Mouse (Mus musculus) urinary bladder, adult 18-20 months (tissue): ENCODE data around the gene Fryl.

Experiments
- DNase-seq, 2 experiments: peaks; one replicate each; pipeline ENCODE4 v3.0.0; 2022; ENCODE audit warnings: low spot score in 2 of 2, mixed read lengths in 2 of 2

Fryl gene

DNA sequence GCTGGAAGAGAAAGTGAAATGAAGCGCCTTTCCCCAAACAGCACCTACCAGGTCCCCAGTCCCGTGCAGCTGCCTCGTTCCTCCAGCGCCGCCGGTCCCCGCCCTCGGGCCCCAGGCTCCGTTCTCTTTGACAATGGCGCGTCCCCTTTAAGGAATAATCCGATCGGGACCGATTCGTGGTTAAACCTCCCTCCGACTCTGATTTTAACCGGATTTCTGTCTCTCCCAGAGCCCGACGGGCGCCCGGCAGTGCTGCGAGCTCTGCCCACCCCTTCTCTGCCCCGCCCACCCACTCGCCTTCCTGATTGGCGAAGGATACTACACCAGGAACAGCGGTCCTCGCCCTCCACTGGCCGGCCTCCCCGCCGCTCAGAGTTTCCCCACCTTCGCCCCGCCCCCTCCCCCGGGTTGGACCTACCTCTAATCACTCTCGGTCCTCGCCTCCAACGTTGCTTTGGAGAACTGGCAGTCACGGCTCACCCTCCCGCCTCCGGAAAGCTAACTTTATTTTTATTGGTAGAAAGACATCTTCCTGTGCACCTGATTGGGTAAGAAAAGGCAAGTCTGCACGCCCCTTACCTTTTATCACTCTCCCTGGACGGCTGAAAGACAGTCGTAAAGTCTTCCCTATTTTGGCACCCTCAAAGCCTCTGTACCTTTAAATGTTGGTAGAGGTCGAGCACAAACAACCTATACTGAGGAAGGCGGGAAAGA lies at the start of gene Fryl:
Gene Fryl (minus strand): TSS at position 268 of the 714 bp plus-strand sequence.
- peak; percentile 79 to 93 for DNase-seq

DNA sequence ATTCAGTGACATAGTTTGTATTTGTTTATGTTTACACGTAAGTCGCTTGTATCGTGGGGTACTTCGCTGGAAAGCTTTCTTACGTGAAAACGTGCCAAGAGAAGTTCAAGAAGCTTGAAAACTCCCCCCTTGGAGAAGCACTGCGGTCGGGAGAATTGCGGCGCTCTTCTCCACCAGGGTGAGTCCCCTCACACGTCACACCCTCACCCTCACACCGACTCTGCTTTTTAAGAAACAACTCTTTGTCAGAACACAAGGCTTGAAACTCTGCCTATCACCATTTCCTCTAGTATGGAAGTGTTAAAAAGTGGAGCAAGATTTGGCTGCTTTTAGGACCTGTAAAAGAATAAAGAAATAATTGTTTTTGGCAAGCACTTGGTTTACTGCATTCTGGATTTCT lies 48.1 kb upstream of the Fryl start:
- DNase-seq = no peak

DNA sequence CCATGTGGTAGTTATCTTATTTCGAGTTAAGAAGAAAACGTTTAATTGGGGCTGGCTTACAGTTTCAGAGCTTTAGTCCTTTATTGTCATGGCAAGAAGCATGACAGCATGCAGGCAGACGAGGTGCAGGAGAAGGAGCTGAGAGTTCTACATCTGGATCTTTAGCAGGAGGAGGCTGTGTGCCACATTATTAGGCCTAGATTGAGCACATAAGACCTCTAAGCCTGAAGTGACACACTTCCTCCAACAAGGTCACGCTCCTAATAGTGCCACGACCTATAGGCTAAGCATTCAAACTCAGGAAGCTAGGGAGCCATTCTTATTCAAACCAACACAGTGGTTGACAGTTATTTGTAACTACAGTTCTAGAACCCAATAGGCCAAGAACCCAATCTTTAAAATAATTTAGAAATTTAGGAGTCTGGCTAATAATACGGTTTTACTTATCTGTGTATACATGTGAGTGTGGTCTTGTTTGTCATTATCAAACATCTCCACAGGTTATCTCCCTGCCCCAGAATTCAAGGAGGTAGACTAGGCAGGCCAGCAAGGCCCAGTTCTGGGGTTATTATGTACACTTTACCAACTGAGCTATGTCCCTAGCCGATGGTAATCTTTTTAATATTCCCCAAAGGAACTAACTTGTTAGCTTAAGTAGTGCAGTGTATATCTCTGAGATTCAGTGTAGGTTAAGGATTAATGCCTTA lies 45.3 kb upstream of the Fryl start:
- no peak for DNase-seq

DNA sequence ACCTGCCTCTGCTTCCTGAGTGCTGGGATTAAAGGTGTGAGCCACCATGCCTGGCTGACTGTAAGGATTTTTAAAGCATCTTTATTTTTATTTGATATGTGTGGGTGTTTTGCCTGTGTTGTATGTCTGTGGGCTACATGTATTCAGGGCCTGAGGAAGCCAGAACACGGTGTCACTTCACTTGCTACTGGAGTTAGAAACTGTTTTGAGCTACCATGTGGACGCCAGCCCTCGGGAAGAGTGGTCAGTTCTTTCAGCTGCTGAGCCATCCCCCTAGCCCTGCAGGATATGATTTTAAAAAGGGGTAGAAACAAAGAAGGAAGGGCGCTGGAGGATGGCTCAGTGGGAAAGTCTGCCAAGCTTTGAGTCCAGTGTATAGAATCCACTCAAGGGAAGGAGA lies 39.5 kb upstream of the Fryl start:
- no peak for DNase-seq

- DNase-seq = no peak
These were observed 38.6 kb upstream of the Fryl start for GRCm38 (mm10) chr5:73295016-73295415.

GRCm38 (mm10) chr5:73293458-73293827 lies 37.0 kb upstream of the Fryl start:
- no peak for DNase-seq

- DNase-seq = peak; percentile 86 to 92
These were observed 36.4 kb upstream of the Fryl start, which contains the start of gene Ociad1 for GRCm38 (mm10) chr5:73292502-73293457. Ociad1 (plus strand) TSS chr5:73292784.

DNA sequence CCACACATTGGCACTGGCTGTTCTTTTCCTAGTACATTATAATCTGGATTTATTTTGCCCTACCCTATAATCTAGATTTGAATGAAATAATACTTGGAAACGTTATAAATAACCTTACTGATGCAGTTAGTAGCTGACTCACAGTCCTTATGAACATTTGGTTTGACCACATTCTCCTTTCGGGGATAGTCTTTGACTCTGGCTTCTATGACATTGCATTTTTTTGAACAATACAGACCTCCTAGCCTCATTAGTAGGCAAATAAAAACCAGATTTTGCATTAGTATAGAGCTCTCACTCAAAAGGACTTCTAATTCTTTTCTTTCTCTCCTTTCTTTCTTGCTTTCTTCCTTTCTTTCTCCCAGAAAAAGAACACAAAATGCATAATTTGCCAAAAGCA lies 33.5 kb upstream of the Fryl start:
- no peak for DNase-seq

DNA sequence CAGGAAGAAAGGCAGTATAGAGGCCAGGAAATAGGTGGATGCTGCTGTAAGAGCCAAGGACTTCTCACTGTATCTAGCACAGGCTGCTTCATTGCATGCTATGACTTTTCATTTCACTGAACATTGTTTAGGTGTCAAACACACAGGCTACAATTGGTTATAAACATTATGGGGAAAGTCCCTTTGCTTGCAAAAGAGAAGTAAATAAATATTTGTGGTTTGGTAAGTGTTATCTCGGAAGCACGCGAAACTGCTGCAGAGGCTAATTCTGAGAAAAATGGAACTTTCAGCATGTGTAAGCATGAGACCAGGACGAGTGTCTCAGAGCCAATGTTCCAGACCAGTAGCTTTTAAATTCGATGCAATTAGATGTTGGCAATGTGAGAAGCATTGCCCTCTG lies 30.2 kb upstream of the Fryl start:
- no peak for DNase-seq

GRCm38 (mm10) chr5:73285470-73285978 lies 29.1 kb upstream of the Fryl start:
- DNase-seq = no peak

GRCm38 (mm10) chr5:73284046-73284445 lies 27.6 kb upstream of the Fryl start:
- no peak for DNase-seq

DNA sequence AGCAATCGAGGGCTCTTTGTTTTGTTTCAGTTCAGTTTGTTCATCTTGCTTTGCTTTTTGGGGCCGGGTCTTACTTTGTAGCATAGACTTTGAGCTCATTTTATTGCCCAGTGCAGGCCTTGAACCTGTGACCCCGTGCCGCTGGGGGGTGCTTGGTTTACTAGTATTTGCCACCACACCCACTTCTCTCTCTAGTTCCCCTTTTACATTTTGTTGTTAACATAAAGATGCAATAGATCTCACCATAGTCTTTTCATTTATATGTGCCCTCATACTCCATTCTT lies 24.1 kb upstream of the Fryl start:
- DNase-seq = no peak

- DNase-seq = no peak
These were observed 23.5 kb upstream of the Fryl start for GRCm38 (mm10) chr5:73279732-73280566.

DNA sequence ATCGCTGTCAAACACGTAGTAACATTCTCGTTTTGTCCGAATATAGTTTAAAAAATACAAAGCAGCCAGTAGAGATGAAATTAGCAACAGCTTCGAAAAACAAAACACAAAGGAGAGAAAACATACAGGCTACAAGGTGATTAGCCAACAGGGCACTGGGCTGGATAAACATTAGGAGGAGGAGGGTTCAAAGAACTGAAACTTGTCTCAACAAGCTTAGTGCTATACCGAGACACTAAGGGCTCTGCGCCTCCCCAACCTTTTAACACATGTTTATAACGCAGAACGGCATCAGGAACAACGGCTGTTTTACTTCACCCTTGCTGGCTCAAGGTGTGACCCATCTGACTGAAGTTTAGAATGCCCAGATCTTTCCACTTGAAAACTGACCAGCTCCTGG lies 22.8 kb upstream of the Fryl start:
- DNase-seq = peak in 1 of 2 experiments; percentile 35

- DNase-seq = no peak
These were observed 18.5 kb upstream of the Fryl start for GRCm38 (mm10) chr5:73274941-73275340.

DNA sequence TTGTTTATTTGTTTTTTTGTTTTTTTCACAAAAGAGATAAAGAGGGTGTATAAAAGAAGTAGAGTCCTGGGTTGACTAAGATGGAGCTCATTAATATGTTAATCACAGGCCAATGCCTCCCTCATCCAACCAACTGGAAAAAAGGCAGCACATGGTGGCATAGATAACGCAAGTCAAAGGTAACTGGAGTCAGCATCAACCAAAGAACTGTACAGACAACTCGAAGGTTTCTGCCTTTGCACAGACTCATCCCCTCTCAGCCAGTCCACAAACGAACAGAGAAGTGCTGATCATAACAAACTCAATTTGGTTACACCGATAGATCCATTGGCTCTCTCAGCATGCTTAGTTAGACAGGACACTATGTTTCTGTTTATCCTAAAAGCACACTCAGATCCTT lies 16.8 kb upstream of the Fryl start:
- no peak for DNase-seq

DNA sequence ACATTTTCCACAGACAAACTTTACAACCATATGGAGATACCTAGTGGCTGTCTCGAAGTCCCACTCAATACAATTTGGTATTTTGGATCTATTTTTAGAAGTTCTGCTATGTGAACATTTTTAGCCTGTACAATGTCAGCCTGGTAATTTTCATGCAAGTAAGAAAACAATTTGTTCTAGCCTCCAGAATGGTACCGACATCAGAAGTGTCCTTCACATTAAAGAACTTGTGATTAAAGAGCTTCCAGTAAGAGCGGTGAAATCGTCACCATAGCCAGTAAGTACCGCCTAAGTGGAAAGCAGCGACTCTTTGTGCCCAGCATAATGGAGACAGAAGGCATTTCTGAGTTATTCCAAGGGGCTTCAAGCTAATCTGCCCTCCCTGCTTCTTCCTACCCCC lies 14.2 kb upstream of the Fryl start:
- no peak for DNase-seq

GRCm38 (mm10) chr5:73268636-73269213 lies 12.3 kb upstream of the Fryl start:
- DNase-seq = no peak

- DNase-seq = no peak
These were observed 9.0 kb upstream of the Fryl start for GRCm38 (mm10) chr5:73265460-73265859.

DNA sequence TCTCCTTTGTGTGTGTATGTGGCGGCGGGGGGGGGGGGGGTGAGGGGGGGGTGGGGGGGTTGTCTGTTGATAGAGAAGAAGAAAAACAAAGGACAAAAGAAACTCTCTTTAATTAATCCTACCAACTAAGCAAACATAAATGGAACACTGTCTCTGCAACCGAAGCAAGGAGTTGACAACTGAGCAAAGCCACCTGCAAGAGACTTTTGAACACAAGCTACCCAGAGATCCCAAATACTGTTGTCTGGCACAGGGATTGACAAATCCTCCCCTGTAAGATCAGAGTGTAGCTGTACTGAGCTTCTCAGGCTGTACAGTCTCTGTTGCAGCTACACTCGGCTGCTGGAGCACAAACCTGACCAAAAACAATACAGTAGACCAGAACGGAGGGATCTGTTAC lies 7.7 kb upstream of the Fryl start:
- no peak for DNase-seq

- no peak for DNase-seq
These were observed 1.3 kb upstream of the Fryl start for GRCm38 (mm10) chr5:73257723-73258122.
